Mouse (Mus musculus): ENCODE measurements around the gene Prpsap1.
"Not testable (repeated sequence)": the region's sequence is repeated elsewhere in the genome, so short reads cannot be mapped to it uniquely, and the experiment has no call there.

Prpsap1 gene

DNA sequence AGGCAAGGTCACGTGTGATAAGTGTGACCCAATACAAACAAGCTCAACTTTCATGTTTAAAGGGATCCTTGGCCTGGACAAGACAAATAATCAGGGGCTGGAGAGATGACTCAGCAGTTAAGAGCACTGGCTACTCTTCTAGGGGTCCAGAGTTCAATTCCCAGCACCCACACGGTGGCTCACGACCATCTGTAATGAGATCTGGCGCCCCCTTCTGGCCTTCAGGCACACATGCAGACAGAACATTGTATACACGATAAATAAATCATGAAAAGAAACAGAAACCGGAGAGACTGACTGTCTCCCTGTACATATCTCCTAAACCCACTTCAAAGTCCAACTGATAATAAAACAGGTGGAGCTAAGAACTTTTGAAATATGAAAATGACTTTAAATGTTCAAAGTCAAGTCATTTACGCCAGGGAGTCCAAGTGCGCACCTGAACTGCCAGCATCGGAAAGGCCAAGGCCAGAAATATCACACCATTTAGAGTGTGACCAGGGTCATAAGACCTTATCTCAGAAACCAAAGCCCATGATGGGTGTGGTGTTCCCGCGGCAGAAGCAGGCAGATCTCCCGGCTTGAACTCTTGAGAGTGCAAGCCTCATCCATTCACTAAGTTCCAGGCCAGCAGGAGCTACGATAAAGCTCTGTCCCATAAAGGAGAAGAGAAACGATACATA, 5.2 kb downstream of the Prpsap1 start:
- DNase-seq (ENCODE audit: low read depth, low spot score) = peak; percentile 90

DNA sequence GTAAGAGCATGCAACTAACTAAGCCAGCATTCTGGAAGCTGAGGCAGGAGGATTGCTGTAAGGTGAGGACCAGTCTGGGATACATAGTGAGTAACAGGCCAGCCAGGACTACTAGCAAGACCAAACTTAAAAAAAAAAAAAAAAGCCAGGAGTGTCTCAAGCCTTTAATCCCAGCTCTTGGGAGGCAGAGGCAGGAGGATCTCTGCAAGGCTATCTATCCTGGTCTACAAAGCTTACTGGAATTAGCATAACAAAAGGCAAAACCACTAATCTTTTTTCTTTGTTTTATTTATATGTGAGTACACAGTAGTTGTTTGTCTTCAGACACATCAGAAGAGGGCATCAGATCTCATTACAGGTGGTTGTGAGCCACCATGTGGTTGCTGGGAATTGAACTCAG, 5.8 kb downstream of the Prpsap1 start:
- peak; percentile 66 for DNase-seq (ENCODE audit: low read depth, low spot score)

DNA sequence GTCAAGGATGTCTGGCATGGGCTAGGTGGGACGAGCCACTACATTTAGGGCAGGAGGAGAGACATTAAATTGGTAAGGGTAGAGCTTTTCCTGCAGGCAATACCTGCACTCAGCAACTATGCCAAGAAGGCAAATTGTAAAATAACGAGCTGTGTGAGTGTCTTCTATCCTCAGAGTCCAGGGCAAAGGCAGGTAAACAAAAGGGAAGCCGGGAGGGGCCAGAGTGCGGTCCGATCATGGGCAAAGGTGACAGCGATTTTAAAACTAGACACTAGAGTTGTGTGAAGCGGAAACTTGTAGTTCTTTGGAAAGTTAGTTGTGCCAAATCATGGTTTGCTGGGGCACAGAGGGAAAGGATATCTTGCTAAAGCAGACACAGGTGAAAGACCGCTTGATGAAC, 9.7 kb downstream of the Prpsap1 start:
- no peak for DNase-seq (ENCODE audit: low read depth, low spot score)

DNA sequence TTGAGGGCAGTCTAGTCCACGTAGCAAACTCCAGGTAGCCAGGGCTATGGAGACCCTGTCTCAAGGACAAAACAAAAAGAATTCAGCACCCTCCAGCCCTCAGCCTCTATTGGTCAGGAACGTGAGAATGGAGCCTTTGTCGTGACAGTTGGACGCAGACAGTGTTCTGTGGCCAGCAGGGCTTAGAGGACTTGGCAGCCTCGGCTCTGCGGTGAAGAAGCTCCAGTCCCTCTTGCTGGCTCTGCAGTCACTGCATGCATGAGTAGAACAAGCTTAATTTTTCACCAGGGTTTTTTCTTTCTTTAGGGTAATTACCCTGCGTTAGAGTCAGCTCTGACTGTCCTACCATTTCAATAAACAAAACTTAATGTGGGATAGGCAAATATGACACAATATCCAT, 12.2 kb downstream of the Prpsap1 start:
- no peak for DNase-seq (ENCODE audit: low read depth, low spot score)

DNA sequence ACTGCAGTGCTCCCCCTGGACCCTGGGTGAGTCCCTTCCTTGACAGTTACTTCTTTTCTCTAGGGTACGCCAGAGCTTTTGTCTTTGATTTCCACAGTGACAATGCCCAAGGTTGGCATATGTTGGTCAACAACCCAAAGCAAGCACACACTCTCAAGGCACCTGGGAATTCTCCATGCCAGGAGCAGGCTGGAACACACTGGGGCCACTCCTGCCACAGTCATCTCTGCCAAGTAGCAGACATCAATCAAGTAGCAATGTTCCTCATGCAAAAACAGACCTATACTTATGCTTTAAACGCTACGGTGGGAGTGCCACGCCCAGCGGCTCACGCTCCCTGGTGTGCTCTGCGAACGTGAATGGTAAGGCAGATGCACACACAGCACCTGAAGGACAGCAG, 13.0 kb downstream of the Prpsap1 start:
- no peak for DNase-seq (ENCODE audit: low read depth, low spot score)

DNA sequence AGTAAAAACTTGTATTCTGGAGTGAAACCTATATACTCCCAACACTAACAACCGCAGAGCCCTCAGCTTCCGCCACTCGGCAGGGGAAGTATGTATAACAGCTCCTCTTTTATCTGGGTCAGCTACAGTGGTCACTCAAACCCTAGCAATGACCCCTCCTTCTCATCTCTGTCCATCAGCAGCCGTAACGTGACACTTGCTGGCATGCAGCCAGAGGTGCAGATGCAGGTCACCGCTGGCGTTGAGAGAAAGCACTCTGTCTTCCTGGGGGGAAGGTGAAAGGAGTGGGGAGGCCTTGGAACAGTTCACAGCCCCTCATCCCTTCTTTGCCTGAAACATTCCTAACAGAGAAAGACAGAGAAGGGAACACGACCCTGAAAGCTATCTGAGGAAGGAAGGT, 14.2 kb downstream of the Prpsap1 start:
- no peak for DNase-seq (ENCODE audit: low read depth, low spot score)

DNA sequence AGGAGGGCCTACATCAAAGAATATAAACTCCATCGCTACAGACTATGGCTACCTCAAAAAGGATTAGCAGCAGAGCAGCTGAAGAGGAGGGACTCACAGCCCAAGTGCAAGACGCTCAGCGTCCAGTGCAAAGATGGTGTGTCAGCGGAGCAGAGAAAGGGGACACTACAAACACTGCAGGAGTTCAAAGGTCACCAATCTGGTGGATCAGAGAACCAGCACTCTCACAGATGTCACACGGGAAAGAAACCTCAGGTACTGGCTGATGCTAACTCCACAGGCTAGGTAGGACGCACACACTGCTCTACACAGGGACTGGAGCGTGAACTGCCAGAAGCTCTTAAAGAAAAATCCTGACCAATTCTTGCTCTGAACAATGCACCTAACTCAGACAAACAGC, 15.0 kb downstream of the Prpsap1 start:
- no peak for DNase-seq (ENCODE audit: low read depth, low spot score)

DNA sequence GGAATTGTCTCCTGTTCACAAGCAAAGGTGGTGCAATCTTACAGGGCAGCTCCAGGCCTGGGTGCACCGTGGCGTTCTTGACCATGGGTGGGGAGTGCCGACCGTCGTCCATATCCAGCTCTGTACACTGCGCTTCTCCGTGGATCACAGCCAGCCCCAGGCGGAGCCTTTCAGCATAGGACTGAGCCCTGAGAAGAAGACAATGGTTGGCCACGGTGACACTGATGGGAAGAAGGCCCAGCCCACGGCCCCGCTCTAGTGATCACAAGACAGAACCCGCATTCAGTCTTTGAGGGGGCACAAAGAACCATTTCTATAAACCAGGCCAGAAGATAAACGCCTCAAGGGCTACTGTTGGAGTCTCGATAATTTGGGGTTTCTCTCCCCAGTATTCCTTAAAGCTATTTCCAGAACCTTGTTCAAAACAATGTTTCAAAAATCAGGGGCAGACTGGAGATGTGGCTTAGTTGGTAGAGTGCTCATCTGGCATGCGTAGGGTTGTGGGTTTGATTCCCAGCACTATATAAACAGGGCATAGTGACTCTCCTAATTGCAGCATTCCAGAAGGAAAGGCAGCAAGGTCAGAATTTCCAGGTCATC, 16.7 kb downstream of the Prpsap1 start:
- no peak for DNase-seq (ENCODE audit: low read depth, low spot score)

DNA sequence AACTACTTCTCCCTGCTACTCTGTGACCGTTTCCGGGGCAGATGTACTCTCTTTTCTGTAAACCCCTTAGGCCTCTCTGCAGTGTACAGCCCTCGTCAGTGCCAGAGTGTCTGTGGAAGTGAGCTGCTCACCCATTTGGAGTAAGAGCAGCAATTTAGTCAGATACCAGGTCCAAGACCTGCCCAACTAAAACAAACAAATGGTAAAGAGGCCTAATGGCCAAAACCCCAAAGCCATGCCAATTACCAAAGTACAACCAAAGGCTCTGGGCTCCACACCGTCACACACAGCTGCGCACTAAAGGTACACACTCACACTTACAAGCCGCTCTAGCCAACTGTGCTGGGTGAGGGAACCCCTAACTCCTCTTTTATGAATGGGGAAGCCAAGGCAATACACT, 17.3 kb downstream of the Prpsap1 start:
- no peak for DNase-seq (ENCODE audit: low read depth, low spot score)

DNA sequence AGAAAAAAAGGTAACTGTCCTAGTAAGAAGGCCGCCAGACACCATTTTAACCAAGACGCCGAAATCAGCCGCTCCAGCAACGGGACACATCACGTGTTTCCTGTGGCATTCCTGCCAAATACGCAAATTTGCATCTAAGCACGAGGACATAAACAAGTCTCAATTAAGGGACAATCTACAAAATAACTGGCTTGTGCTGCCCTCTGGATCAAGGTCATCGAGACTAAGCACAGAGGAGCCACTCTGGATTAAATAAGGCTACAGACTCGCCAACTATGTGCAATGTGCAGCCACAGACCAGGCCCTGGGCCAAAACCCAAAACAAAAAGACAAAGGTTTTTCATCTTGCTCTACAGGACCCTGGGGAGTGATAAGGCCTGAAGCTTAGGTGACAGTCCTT, 18.0 kb downstream of the Prpsap1 start:
- DNase-seq (ENCODE audit: low read depth, low spot score) = peak; percentile 67

DNA sequence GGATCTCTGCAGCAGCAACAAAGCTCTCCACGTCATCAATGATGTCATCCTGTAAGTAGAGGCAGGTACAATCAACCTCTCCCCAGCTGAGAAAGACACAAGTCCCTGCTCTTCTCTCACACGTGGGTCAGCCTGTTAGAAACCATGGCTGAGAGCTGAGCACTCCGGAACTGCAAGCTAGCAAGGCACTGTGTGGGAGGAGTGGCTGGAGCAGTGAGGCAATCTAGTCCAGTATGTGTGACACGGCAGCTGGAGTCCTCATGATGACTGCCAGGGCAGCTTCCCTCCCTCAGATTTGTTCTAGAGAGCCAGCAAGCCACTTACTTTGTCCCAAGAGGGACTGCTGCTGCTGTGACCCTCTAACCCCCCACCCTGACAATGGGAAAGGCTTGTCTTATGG, 21.7 kb downstream of the Prpsap1 start:
- DNase-seq (ENCODE audit: low read depth, low spot score) = no peak

DNA sequence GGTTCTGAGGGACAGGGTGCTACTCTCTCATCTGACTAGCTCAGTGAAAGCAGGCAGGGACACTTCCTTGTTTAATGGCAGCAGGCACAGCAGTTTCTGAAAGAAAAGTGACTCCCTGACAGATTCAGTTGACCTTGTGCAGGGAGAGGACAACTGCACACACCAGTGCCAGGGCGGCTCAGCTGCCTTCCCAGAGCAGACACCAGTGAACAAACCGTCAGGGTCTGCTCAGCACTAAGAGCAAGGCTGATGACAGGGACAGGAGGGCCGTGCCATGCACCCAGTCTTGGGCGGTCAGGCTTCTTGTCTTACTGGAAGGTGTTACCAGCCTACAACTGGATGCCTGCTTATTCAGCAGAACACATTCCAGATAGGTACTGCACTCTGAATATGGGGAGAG, 23.1 kb downstream of the Prpsap1 start:
- no peak for DNase-seq (ENCODE audit: low read depth, low spot score)

DNA sequence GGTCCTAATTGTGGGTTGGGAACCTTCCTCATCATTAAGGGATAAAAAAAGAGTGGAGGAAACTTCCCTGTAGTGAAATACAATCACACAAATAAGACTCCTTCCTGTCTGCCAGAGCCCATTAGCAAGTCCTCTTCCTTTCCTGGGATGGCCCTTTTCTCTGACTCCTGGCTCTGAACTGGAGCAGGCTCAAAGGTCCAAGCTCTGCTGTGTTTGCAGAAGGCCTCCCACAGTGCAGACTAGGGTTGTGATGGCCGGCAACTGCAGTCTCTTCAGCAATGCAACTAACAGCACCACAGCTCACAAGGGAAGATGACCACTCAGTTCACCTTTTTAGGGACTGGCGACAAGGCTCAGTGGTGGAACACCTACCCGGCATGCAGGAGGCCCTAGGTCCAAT, 23.8 kb downstream of the Prpsap1 start:
- DNase-seq (ENCODE audit: low read depth, low spot score) = no peak

DNA sequence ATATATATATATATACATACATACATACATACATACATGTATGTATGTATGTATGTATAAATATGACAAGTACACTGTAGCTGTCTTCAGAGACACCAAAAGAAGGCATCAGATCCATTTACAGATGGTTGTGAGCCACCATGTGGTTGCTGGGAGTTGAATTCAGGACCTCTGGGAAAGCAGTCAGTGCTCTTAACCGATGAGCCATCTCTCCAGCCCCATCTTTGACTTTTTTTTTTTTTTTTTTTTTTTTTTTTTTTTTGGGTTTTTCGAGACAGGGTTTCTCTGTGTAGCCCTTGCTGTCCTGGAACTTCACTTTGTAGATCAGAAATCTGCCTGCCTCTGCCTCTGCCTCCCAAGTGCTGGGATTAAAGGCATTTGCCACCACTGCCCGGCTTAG, 25.7 kb downstream of the Prpsap1 start:
- not testable (repeated sequence) for DNase-seq (ENCODE audit: low read depth, low spot score)

DNA sequence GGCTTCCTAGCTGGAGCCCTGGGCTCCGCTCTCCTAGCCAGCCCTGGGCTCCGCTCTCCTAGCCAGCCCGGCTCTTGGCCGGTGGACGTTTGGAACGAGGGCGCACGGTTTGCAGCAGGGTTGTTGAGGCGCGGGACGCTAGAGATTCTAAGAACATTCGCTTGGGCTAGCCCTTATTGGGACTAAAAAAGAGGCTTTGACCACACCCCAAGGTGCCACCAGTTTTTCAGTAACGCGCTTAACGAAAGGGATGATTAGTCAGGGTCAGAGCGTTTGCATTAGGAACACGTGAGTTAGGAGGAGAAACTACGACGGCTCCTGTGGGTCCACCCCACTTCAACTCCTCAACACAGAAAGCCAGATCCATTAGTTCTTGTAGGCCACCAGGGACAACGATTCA, 27.9 kb downstream of the Prpsap1 start, which contains the start of gene Qrich2:
Gene Qrich2, minus strand, starts transcription at position 101 of the 400 bp plus-strand sequence.
- DNase-seq (ENCODE audit: low read depth, low spot score) = peak; percentile 44

DNA sequence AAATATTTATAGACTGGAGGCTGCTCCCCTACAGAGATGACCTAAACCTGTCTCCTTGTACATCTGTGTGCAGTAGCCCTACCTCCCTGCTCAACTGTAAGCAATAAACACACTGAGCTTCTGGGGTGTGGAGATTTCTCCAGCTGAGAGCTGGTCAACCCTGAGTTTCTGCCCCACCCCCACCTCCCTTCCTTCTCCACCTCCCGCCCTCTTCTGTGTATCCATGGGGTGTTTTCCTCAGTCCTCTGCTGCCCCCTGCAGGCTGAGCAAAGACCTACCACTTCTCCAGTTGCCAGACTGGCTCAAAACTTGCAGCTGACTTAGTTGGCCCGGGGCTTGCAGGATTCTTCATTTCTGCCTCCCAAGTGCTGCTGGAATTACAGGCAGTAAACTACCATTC, 30.2 kb downstream of the Prpsap1 start:
- peak; percentile 92 for DNase-seq (ENCODE audit: low read depth, low spot score)

DNA sequence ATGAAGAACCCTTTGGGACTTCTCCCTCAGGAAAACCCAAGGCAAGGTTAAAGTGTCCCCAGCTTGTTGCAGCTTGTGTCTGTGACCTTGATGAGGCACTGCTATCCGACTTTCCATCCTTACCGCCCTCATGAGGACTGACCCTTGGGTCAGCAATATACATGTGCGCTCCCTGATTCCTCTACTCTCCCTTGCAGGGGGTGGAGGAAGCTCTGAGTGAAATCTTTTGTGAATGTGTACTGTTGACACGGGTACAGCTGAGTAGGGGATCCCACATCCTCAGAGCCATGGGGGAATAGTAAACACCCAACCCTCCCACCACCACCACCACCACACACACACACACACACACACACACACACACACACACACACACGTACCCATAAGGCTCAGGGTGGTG, 30.7 kb downstream of the Prpsap1 start:
- no peak for DNase-seq (ENCODE audit: low read depth, low spot score)

DNA sequence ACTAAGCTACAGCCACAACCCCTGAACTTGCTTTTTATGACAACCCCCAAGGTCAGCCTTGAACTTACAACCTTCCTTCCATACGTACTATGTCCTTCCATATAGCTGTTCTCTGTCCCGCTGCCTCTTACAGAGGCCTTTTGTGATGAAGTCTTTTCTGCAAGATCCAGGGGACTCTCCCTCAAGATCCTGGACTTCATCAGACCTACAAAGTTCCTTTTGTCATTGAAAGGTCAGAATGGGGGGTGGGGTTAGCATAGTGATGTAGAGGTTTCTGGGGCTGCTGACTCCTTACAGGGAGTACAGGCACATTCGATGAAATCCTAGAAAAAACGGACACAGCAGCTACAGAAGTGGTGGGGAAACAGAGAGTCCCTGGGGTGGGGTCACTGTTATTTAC, 34.2 kb downstream of the Prpsap1 start:
- peak; percentile 70 for DNase-seq (ENCODE audit: low read depth, low spot score)

DNA sequence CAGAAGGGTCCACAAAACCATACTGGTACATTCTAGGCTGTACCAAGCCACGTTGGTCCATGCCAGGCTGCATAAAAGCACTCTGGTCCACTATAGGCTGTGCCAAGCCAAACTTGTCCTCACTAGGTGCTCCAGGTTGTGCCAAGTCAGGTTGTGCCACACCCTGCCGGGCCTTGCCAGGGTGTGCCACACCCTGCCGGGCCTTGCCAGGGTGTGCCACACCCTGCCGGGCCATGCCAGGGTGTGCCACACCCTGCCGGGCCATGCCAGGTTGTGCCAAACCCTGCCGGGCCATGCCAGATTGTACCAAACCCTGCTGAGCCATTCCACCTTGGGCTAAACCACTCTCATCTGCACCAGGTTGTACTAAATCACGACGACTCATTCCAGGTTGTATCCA, 37.8 kb downstream of the Prpsap1 start:
- DNase-seq (ENCODE audit: low read depth, low spot score) = no peak

DNA sequence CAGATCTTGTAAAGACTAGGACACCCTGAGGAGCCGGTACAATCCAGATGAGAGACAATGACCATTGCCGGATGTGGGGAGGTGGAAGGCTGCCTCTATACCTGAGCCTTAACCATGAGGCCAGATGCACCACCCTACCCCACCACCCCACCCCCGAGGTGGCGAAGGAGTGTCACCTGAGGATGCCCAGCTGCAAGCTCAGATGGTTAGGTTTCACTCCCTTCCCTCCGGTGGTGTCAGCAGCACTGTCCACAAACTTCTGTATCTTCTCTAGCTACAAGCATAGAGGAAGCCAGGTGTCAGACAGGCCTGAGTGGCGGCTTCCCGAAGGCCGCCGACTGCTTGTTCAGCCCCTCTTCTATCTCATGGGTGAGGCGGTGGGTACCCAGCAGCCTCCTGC, 40.1 kb downstream of the Prpsap1 start:
- DNase-seq (ENCODE audit: low read depth, low spot score) = no peak

DNA sequence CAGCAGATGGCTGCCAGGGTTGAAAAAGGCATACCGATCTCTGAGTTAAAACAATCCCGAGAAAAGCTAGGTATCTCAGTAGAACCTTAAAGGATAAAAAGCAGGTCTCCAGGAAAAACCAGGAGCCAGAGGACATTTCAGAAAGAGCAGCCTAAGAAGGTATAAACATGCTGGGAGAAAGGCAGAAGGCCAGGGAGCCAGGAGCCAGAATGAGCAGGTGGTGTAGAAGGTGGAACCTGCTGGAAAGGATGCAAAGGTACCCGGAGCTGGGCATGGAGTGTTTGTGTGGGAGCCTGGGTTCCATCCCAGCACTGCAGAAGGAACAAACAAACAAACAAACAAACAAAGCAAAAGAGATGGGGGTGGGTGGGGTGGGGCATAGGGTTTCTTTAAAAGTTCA, 44.7 kb downstream of the Prpsap1 start:
- no peak for DNase-seq (ENCODE audit: low read depth, low spot score)

DNA sequence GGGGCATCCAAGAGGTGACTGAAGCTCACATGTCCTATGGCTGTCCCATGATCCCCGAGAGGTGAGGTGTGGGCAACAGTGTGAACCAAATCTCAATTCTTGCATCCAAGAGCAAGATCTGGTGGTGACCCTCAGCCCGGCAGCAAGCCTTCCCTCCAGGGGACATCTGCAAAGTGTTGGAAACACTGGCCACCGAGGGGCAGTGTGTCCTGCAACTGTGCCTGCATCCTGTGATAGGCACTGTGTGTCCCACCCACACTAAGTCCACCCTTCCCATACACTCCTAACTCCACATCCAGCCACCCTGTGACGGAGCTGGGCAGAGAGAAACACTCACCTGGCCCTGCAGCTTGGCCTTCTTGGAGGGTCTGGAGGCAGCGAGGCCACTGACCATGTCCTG, 46.2 kb downstream of the Prpsap1 start:
- DNase-seq (ENCODE audit: low read depth, low spot score) = no peak

DNA sequence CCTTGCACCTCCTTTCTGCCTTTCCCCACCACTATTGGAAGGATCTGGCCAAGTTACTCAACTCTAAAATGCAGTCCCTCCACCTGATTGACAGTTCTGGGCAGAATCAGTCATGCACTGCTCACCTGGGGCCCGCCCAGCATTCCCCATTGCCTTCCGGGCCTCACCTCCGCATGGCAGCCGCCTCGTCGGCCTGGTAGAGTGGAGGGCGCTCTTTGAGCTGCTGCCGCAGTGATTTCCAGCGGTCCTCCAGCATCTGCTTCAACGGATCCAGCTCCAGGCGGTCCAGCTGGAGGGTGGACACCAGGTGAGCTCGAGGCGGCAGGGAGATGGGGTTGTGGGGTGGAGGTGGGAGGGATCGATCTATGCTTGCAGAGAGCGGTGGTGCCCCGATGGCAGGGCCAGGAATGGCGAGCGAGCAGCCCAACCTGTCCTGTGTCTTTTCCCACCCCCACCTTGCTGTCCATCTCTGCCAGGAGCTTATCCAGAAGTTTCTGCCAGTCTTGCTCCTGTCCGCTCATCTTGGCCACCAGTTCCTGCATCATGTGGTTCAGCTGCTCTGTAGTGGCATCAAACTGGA, 47.6 kb downstream of the Prpsap1 start:
- DNase-seq (ENCODE audit: low read depth, low spot score) = no peak
